Mouse (Mus musculus): Measurements from ENCODE around the gene Rerg.

DNA sequence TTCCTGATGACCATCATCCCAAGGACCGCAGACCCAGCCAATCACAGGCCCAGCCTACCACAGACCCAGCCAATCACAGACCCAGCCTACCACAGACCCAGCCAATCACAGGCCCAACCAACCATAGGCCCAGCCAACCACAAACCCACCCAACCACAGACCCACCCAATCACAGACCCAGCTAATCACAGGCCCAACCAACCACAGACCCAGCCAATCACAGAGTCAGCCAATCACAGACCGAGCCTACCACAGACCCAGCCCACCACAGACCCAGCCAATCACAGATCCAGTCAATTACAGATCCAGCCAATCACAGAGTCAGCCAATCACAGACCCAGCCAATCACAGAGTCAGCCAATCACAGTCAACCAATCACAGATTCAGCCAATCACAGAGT is 23.4 kb downstream of the Rerg start:
- no peak for TF ChIP-seq CTCF (IDR thresholded peaks at IDR 0.05; ENCODE audit: low read depth)
- TF ChIP-seq EP300 (IDR thresholded peaks at IDR 0.05; ENCODE audit: low read depth): no peak
